Mouse (Mus musculus) liver, embryonic 14.5 days (tissue): ENCODE measurements around the gene Fgd2. TPM values are rescaled to one million over a fixed set of nuclear protein-coding genes. Genes with fewer than 3 reads are reported as not detected.

Experiments
- ATAC-seq: fragments of 200-750 bp; cut with Nextera tagmentation; 2 replicates; pipeline ENCODE4 v1.8.0; 2017; ENCODE audit warnings: moderate number of reproducible peaks, mild to moderate bottlenecking, moderate library complexity; ENCODE audit not compliant: insufficient read depth
- DNase-seq, 3 experiments: peaks; one replicate each; pipeline ENCODE4 v3.0.0-alpha.2; 2012 to 2013; ENCODE audit warnings: low read depth in 3 of 3, low spot score in 3 of 3
- H3K27ac ChIP-seq: fragments of 300-500 bp; sonication (generic); 2 replicates; pipeline ENCODE4 v1.5.1; 2014; ENCODE audit warnings: moderate library complexity, mild to moderate bottlenecking, control low read depth, inconsistent platforms
- H3K27me3 ChIP-seq: fragments of 300-500 bp; sonication (generic); 2 replicates; pipeline ENCODE4 v1.6.1; 2014; ENCODE audit warnings: mild to moderate bottlenecking, low read length, moderate library complexity; ENCODE audit not compliant: control insufficient read depth, insufficient read depth
- H3K36me3 ChIP-seq: fragments of 300-500 bp; sonication (generic); replicated peaks from 2 replicates; pipeline ENCODE4 v1.6.1; 2014; ENCODE audit warnings: low read depth; ENCODE audit not compliant: control insufficient read depth, insufficient read depth
- H3K4me1 ChIP-seq, 2 experiments: fragments of 200-500 bp in 1 of 2; fragments of 300-500 bp in 1 of 2; sonication (generic) in 1 of 2; replicated peaks; 2 replicates each; pipeline ENCODE4 v1.6.1; 2012 to 2014; ENCODE audit warnings: antibody characterized with exemption in 1 of 2, inconsistent platforms in 1 of 2, low read length in 1 of 2; ENCODE audit not compliant: control insufficient read depth in 2 of 2, insufficient read depth in 2 of 2
- H3K4me2 ChIP-seq: fragments of 300-500 bp; sonication (generic); 2 replicates; pipeline ENCODE4 v1.6.1; 2014; ENCODE audit warnings: low read depth, mild to moderate bottlenecking, control low read depth, moderate library complexity
- H3K4me3 ChIP-seq, 2 experiments: fragments of 200-500 bp in 1 of 2; fragments of 300-500 bp in 1 of 2; sonication (generic) in 1 of 2; 2 replicates each; pipeline ENCODE4 v1.5.1; 2012 to 2014; ENCODE audit warnings: low read depth in 2 of 2, low read length in 2 of 2, mild to moderate bottlenecking in 2 of 2, control low read depth in 1 of 2, inconsistent platforms in 1 of 2, moderate library complexity in 1 of 2; ENCODE audit not compliant: insufficient read depth in 1 of 2
- H3K9ac ChIP-seq: fragments of 300-500 bp; sonication (generic); replicated peaks from 2 replicates; pipeline ENCODE4 v1.6.1; 2014; ENCODE audit warnings: mild to moderate bottlenecking, control low read depth, moderate library complexity
- H3K9me3 ChIP-seq: fragments of 300-500 bp; sonication (generic); 2 replicates; pipeline ENCODE4 v1.6.1; 2016; ENCODE audit warnings: low read length, mixed read lengths; ENCODE audit not compliant: control insufficient read depth
- CTCF ChIP-seq: IDR thresholded peaks from 2 replicates; pipeline ENCODE4 v1.5.1; 2016; ENCODE audit warnings: antibody characterized with exemption, low read depth, control low read depth
- EP300 ChIP-seq: IDR thresholded peaks from 2 replicates; pipeline ENCODE4 v1.6.1; 2016; ENCODE audit warnings: antibody characterized with exemption, low read depth
- WGBS: fragments of 180-500 bp; shearing (Covaris S2); extraction: QIAGEN DNeasy Blood & Tissue Kit; methylation state at CpG from one replicate; pipeline ENCODE4 v1.1.7; 2014; ENCODE audit not compliant: insufficient replicate concordance; 5-methylcytosine and 5-hydroxymethylcytosine counted together
- polyA plus RNA-seq, 2 experiments: library from polyadenylated mRNA; depleted of rRNA in 1 of 2; stranded (reverse) in 1 of 2; unstranded in 1 of 2; fragments of >200 nt; fragmentation: Nextera tagmentation in 1 of 2; extraction: Ambion mirVana in 1 of 2; gene quantifications; 2 replicates each; pipeline versions ENCODE4 v1.2.1 to v1.2.3; 2012 to 2014

Gene Fgd2
- polyA plus RNA-seq, 2 experiments = 3.8 to 8.5 TPM

- H3K9ac ChIP-seq = no peak overlapping the region
- H3K27me3 ChIP-seq = peaks cover 14% of the 10 kb centered on the region
- no peak overlapping the region for H3K27ac ChIP-seq
- peaks cover 0 to 6% of the 10 kb centered on the region in 2 experiments; a peak in 2 of 4 replicates for H3K4me1 ChIP-seq
- H3K36me3 ChIP-seq = no peaks in the 10 kb centered on the region
- ATAC-seq = no peak
- no peak overlapping the region for H3K4me3 ChIP-seq
- no peak overlapping the region for H3K4me2 ChIP-seq
- 54% methylated on average over 41 of the region's 41 CpGs for WGBS
- no peak for DNase-seq
- no peaks in the 10 kb centered on the region for H3K9me3 ChIP-seq
- TF ChIP-seq CTCF (no peak), EP300 (no peak)
Measured at GRCm38 (mm10) chr17:29321765-29322602, 38.7 kb upstream of the Fgd2 start.

GRCm38 (mm10) chr17:29322603-29322962 lies 38.1 kb upstream of the Fgd2 start:
- Histone ChIP-seq H3K27me3 (peaks cover 14% of the 10 kb centered on the region), H3K27ac (no peak overlapping the region), H3K4me2 (0 out of 2 replicates have a peak overlapping the region, but pooled peaks have one; percentile 1), H3K4me1 (peaks cover 0 to 6% of the 10 kb centered on the region in 2 experiments; a peak in 2 of 4 replicates), H3K9me3 (no peaks in the 10 kb centered on the region), H3K4me3 (no peak overlapping the region), H3K9ac (no peak overlapping the region), H3K36me3 (no peaks in the 10 kb centered on the region)
- ATAC-seq (no peak), DNase-seq (no peak)
- TF ChIP-seq CTCF (no peak), EP300 (no peak)
- 42% methylated on average over 18 of the region's 18 CpGs for whole genome bisulfite sequencing

DNA sequence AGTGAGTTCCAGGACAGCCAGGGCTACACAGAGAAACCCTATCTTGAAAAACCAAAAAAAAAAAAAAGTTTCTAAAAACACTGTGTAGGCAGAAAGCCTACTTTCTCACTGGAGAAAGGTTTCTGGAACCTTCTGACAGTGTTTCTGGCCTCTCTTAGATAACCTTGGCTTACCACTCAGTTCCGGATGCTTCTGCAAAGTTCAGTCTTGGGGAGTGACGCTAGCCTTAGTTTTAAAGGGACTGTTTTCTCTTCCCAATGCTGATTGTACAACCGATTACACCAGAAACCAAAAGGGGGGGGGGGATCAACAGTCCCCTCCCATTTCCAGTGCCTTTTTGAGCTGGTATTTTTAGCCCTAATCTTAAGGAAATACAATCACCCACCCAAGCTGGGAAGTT lies 37.1 kb upstream of the Fgd2 start:
- TF ChIP-seq EP300 = no peak
- no peak for TF ChIP-seq CTCF
- no peak overlapping the region for H3K4me2 ChIP-seq
- H3K27ac ChIP-seq = no peak overlapping the region
- H3K9ac ChIP-seq = no peak overlapping the region
- 21% methylated on average over 3 of the region's 3 CpGs for WGBS
- peaks cover 14% of the 10 kb centered on the region for H3K27me3 ChIP-seq
- DNase-seq = no peak
- no peak overlapping the region for H3K4me3 ChIP-seq
- peaks cover 0 to 6% of the 10 kb centered on the region in 2 experiments; a peak in 2 of 4 replicates for H3K4me1 ChIP-seq
- no peak for ATAC-seq
- no peaks in the 10 kb centered on the region for H3K36me3 ChIP-seq
- H3K9me3 ChIP-seq = no peaks in the 10 kb centered on the region

- 69% methylated on average over 13 of the region's 13 CpGs for WGBS
- H3K4me1 ChIP-seq = 0 out of 4 replicates have a peak, but pooled peaks cover 0 to 3% of the 10 kb centered on the region in 2 experiments
- TF ChIP-seq EP300 = no peak
- no peaks in the 10 kb centered on the region for H3K36me3 ChIP-seq
- H3K9ac ChIP-seq = no peak overlapping the region
- H3K4me2 ChIP-seq = no peak overlapping the region
- peaks cover 14% of the 10 kb centered on the region for H3K27me3 ChIP-seq
- no peaks in the 10 kb centered on the region for H3K9me3 ChIP-seq
- H3K27ac ChIP-seq = no peak overlapping the region
- no peak overlapping the region for H3K4me3 ChIP-seq
- ATAC-seq (no peak), DNase-seq (no peak)
Measured at GRCm38 (mm10) chr17:29325831-29326230, 34.9 kb upstream of the Fgd2 start.
